Mouse (Mus musculus) lung, adult 2 months (tissue): ENCODE results near the gene Pilrb2. TPM values are rescaled to one million over a fixed set of nuclear protein-coding genes. Genes with fewer than 3 reads are reported as not detected.

Experiments used
- DNase-seq: peaks from one replicate; pipeline ENCODE4 v3.0.0; 2022
- H3K4me1 ChIP-seq: fragments of 200-500 bp; 2 replicates; pipeline ENCODE4 v1.6.1; 2011; ENCODE audit warnings: low read length; ENCODE audit not compliant: control insufficient read depth, insufficient read depth
- H3K4me3 ChIP-seq: fragments of 200-500 bp; replicated peaks from 2 replicates; pipeline ENCODE3; 2011; ENCODE audit warnings: low read depth, mild to moderate bottlenecking, control low read depth, low read length; ENCODE audit errors: extremely low read depth
- CTCF ChIP-seq: fragments of 200-500 bp; IDR thresholded peaks from 2 replicates; pipeline ENCODE4 v1.5.1; 2011; ENCODE audit warnings: mild to moderate bottlenecking, low read length, control low read depth; ENCODE audit not compliant: insufficient read depth
- POLR2A ChIP-seq: fragments of 200-500 bp; IDR thresholded peaks from 2 replicates; pipeline ENCODE4 v1.6.1; 2011; ENCODE audit warnings: low read depth, mild to moderate bottlenecking, control low read depth, low read length, borderline replicate concordance; ENCODE audit errors: extremely low read depth
- WGBS: fragments of 180-500 bp; shearing (Covaris S2); methylation state at CpG from one replicate; pipeline ENCODE4 v1.1.7; 2018; 5-methylcytosine and 5-hydroxymethylcytosine counted together
- polyA plus RNA-seq: library from polyadenylated mRNA; depleted of rRNA; stranded (reverse); fragments of >200 nt; gene quantifications from 2 replicates; pipeline ENCODE4 v1.2.3, GENCODE M21; 2012

Pilrb2 gene
- polyA plus RNA-seq, 1 experiment = 12.1 TPM

DNA sequence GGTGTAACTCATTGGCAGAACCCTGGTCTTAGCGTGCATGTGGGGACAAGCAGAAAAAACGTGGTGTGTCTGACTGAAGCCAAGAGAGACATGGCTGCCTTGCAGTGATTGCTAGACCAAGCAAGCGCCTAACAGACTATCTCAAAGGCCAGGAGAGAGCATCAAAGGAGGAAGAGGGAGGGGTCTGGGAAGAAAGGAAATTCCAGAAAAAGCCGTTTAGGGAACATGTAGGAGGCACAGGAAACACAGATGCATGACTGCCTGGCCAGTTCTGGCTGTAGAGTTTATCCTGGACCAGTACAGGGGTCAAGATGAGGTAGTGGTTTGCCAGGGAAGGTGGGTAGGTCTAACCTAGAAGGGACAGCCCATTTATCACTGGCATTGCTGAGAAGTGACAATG is 38.1 kb downstream of the Pilrb2 start:
- no peak for DNase-seq
- H3K4me3 ChIP-seq = no peak overlapping the region
- TF ChIP-seq POLR2A (no peak), CTCF (no peak)
- H3K4me1 ChIP-seq = no peaks in the 10 kb centered on the region; the same call in 1 of the 2 replicates
- WGBS = 29% methylated on average over 4 of the region's 4 CpGs

GRCm38 (mm10) chr5:137831506-137831905 is 40.1 kb downstream of the Pilrb2 start:
- H3K4me1 ChIP-seq = no peaks in the 10 kb centered on the region; the same call in 1 of the 2 replicates
- H3K4me3 ChIP-seq = no peak overlapping the region
- WGBS = 68% methylated on average over 6 of the region's 6 CpGs
- no peak for TF ChIP-seq CTCF
- TF ChIP-seq POLR2A = no peak
- no peak for DNase-seq

DNA sequence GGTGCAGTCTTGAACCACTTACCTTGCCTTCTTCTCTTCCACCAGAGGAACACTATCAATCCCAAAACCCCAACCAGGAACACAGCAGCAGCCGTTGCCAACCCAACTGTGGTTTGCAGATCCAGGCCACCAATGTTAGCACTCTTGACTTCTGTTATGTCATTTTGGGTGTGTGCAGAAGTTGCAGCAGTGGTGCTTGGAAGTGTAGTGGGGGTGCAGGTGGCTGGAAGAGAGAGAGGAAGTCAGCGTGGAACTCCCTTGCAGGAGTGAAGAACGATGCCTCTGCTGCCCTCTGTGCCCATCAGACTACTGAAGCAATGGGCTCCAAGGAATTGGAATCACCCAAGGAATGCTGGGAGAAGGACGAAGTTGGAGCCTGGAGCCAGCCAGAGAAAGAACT is 40.5 kb downstream of the Pilrb2 start:
- no peak for TF ChIP-seq POLR2A
- TF ChIP-seq CTCF = no peak
- Histone ChIP-seq H3K4me1 (no peaks in the 10 kb centered on the region; the same call in 1 of the 2 replicates), H3K4me3 (no peak overlapping the region)
- DNase-seq = no peak
- WGBS = 70% methylated on average over 4 of the region's 4 CpGs

- DNase-seq = no peak
- WGBS = 57% methylated on average over 7 of the region's 7 CpGs
- Histone ChIP-seq H3K4me3 (no peak overlapping the region), H3K4me1 (no peaks in the 10 kb centered on the region; the same call in 1 of the 2 replicates)
- TF ChIP-seq POLR2A (no peak), CTCF (no peak)
Observed at GRCm38 (mm10) chr5:137830238-137830637, 41.4 kb downstream of the Pilrb2 start.

GRCm38 (mm10) chr5:137828694-137829093 is 42.9 kb downstream of the Pilrb2 start:
- DNase-seq = no peak
- no peak overlapping the region for H3K4me3 ChIP-seq
- H3K4me1 ChIP-seq = no peaks in the 10 kb centered on the region; the same call in 1 of the 2 replicates
- WGBS = 79% methylated on average over 6 of the region's 6 CpGs
- TF ChIP-seq CTCF (no peak), POLR2A (no peak)

- Histone ChIP-seq H3K4me1 (no peaks in the 10 kb centered on the region), H3K4me3 (no peak overlapping the region)
- no peak for DNase-seq
- TF ChIP-seq CTCF = no peak
- TF ChIP-seq POLR2A = no peak
- 47% methylated on average over 7 of the region's 7 CpGs for WGBS
Observed at GRCm38 (mm10) chr5:137826421-137826820, 45.2 kb downstream of the Pilrb2 start.

- TF ChIP-seq CTCF (no peak), POLR2A (no peak)
- Histone ChIP-seq H3K4me3 (no peak overlapping the region), H3K4me1 (no peaks in the 10 kb centered on the region)
- WGBS = 82% methylated on average over 2 of the region's 2 CpGs
- no peak for DNase-seq
Observed at GRCm38 (mm10) chr5:137825971-137826370, 45.6 kb downstream of the Pilrb2 start.

GRCm38 (mm10) chr5:137825030-137825429 is 46.6 kb downstream of the Pilrb2 start:
- no peak for DNase-seq
- 88% methylated on average over 3 of the region's 3 CpGs for WGBS
- no peaks in the 10 kb centered on the region for H3K4me1 ChIP-seq

DNA sequence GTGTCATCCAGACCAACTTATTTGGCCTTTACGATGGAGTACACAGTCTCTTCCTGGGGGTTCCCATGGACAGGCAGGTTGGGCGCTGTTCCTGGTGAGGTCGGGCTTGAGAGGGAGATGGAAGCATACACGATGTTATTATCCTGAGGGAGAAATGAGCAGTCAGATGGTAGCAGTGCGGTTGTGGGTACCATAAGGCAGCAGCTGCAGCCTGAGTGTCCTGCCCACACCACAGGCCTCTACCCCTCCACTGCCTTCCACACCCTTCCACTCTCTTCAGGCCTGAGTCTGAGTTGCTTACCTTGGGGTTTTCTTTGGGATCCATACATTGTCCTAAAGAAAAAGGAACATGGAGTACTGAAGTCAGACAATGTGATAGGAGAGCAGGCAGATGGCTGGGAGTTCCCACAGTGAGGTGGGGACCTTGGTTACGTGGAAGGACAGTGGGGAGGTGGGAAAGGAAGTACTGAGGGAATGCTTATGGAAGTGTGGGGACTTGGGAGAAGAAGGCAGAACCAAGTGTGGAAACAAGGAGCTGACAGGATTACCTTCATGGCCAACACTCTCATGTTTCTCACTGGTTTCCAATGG is 48.1 kb downstream of the Pilrb2 start:
- no peaks in the 10 kb centered on the region for H3K4me1 ChIP-seq
- TF ChIP-seq CTCF (no peak), POLR2A (no peak)
- DNase-seq = no peak
- WGBS = 77% methylated on average over 6 of the region's 6 CpGs
- no peak overlapping the region for H3K4me3 ChIP-seq

More at GRCm38 (mm10) chr5:137825030-137825429, 46.6 kb downstream of the Pilrb2 start:
- H3K4me3 ChIP-seq = no peak overlapping the region
- TF ChIP-seq POLR2A (no peak), CTCF (no peak)

- no peak for TF ChIP-seq CTCF
- no peak for TF ChIP-seq POLR2A
- DNase-seq = no peak
- 83% methylated on average over 1 of the region's 1 CpGs for WGBS
- H3K4me3 ChIP-seq = no peak overlapping the region
- H3K4me1 ChIP-seq = no peaks in the 10 kb centered on the region
Observed at GRCm38 (mm10) chr5:137822602-137823001, 49.0 kb downstream of the Pilrb2 start.
